Mouse (Mus musculus) Patski (cell line): ENCODE measurements around the gene Inava. TPM values are rescaled to one million over a fixed set of nuclear protein-coding genes. Genes with fewer than 3 reads are reported as not detected.

Experiments
- ATAC-seq: fragments of 100-300 bp; one replicate; pipeline ENCODE4 v1.8.0; 2021
- CTCF ChIA-PET: fragments of 350-600 bp; sonication (Branson Sonifier 250); formaldehyde crosslinking; loops from one replicate; lab custom pipeline; 2022; ENCODE audit warnings: inconsistent platforms; lab: Charles Lee
- POLR2A ChIA-PET: fragments of 350-600 bp; sonication (Branson Sonifier 250); formaldehyde crosslinking; loops from one replicate; lab custom pipeline; 2022; ENCODE audit warnings: antibody characterized with exemption, inconsistent platforms; lab: Charles Lee
- DNase-seq: peaks from one replicate; pipeline ENCODE4 v3.0.0-alpha.2; 2011; ENCODE audit warnings: low read depth, low spot score
- H3K27me3 ChIP-seq: fragments of 371-371 bp; one replicate; pipeline ENCODE4 v1.5.1; 2021
- CTCF ChIP-seq: fragments of 100-300 bp; IDR thresholded peaks from one replicate; pipeline ENCODE4 v1.5.1; 2021
- in situ Hi-C: fragments of 300-500 bp; cut with MboI; formaldehyde crosslinking; loops from 3 replicates; pipeline ENCODE4 v1.11.1; 2018; ENCODE audit warnings: low pct_unique_long_range_greater_than_20kb, mixed read lengths
- polyA plus RNA-seq: library from polyadenylated mRNA; unstranded; gene quantifications from one replicate; pipeline ENCODE4 v1.2.3, GENCODE M21; 2021

Gene Inava
- polyA plus RNA-seq, 1 experiment from 2014 or later: 21.6 TPM

- H3K27me3 ChIP-seq: peaks cover 21% of the 10 kb centered on the region
- ATAC-seq (no peak), DNase-seq (no peak)
- no peak for TF ChIP-seq CTCF
- ChIA-PET CTCF (no interaction called here), POLR2A (no interaction called here)
- in situ Hi-C loops: no loop called here
These were observed 21.1 kb upstream of the Inava start for GRCm38 (mm10) chr1:136255174-136255573.

- no peak for TF ChIP-seq CTCF
- H3K27me3 ChIP-seq: peaks cover 15% of the 10 kb centered on the region
- POLR2A ChIA-PET: interaction anchor here (1.0 kb wide), 1 partner anchor 11 kb away, joined by 3 read pairs; no protein-coding TSS in a partner anchor
These were observed 20.5 kb upstream of the Inava start for GRCm38 (mm10) chr1:136254503-136255065.

GRCm38 (mm10) chr1:136253472-136253871 is 19.4 kb upstream of the Inava start:
- peaks cover 12% of the 10 kb centered on the region for H3K27me3 ChIP-seq
- ATAC-seq (no peak), DNase-seq (no peak)
- ChIA-PET POLR2A (interaction anchor here (0.7 to 1.1 kb wide), 3 partner anchors 12 to 433 kb away, joined by 3 to 4 read pairs (median 4); no protein-coding TSS in a partner anchor), CTCF (interaction anchor here (1.9 kb wide), 1 partner anchor 12 kb away, joined by 6 read pairs; no protein-coding TSS in a partner anchor)
- in situ Hi-C loops: no loop called here
- TF ChIP-seq CTCF: no peak

More at GRCm38 (mm10) chr1:136254503-136255065, 20.5 kb upstream of the Inava start:
- ATAC-seq (no peak), DNase-seq (no peak)
- CTCF ChIA-PET: no interaction called here
- in situ Hi-C loops: no loop called here

- no peak for ATAC-seq
- no peak for TF ChIP-seq CTCF
- in situ Hi-C loops: no loop called here
- DNase-seq: no peak
- POLR2A ChIA-PET: interaction anchor here (0.5 kb wide), 1 partner anchor 210 kb away, joined by 3 read pairs; no protein-coding TSS in a partner anchor
- CTCF ChIA-PET: no interaction called here
- no peaks in the 10 kb centered on the region for H3K27me3 ChIP-seq
These were observed 15.6 kb upstream of the Inava start for GRCm38 (mm10) chr1:136249662-136250061.

- no peak for DNase-seq
- POLR2A ChIA-PET: interaction anchor here (0.9 kb wide), 1 partner anchor 14 kb away, joined by 3 read pairs; the partner anchor contains the start of gene Inava
- H3K27me3 ChIP-seq: no peaks in the 10 kb centered on the region
These were observed 13.3 kb upstream of the Inava start for GRCm38 (mm10) chr1:136247393-136247792.

GRCm38 (mm10) chr1:136244469-136244868 is 10.4 kb upstream of the Inava start:
- in situ Hi-C loops: no loop called here
- ATAC-seq (no peak), DNase-seq (no peak)
- H3K27me3 ChIP-seq: no peaks in the 10 kb centered on the region
- ChIA-PET CTCF (no interaction called here), POLR2A (no interaction called here)
- TF ChIP-seq CTCF: no peak

More at GRCm38 (mm10) chr1:136247393-136247792, 13.3 kb upstream of the Inava start:
- TF ChIP-seq CTCF: no peak
- in situ Hi-C loops: no loop called here
- ATAC-seq: no peak
- CTCF ChIA-PET: interaction anchor here (1.4 kb wide), 1 partner anchor 14 kb away, joined by 4 read pairs; no protein-coding TSS in a partner anchor

GRCm38 (mm10) chr1:136241801-136242200 is 7.7 kb upstream of the Inava start:
- no peak for DNase-seq

GRCm38 (mm10) chr1:136238495-136238894 is 4.4 kb upstream of the Inava start:
- no peak for TF ChIP-seq CTCF
- DNase-seq (no peak), ATAC-seq (no peak)
- H3K27me3 ChIP-seq: no peaks in the 10 kb centered on the region
- in situ Hi-C loops: no loop called here
- POLR2A ChIA-PET: no interaction called here
- CTCF ChIA-PET: no interaction called here

More at GRCm38 (mm10) chr1:136241801-136242200, 7.7 kb upstream of the Inava start:
- no peak for ATAC-seq
- TF ChIP-seq CTCF: no peak
- in situ Hi-C loops: no loop called here
- ChIA-PET CTCF (interaction anchor here (1.3 to 1.6 kb wide), 2 partner anchors 11 to 44 kb away, joined by 4 to 6 read pairs; no protein-coding TSS in a partner anchor), POLR2A (no interaction called here)
- no peaks in the 10 kb centered on the region for H3K27me3 ChIP-seq

- in situ Hi-C loops: no loop called here
- ATAC-seq: no peak
- H3K27me3 ChIP-seq: no peaks in the 10 kb centered on the region
- TF ChIP-seq CTCF: no peak
- CTCF ChIA-PET: no interaction called here
- POLR2A ChIA-PET: no interaction called here
- DNase-seq: no peak
These were observed 580 bp upstream of the Inava start for GRCm38 (mm10) chr1:136234595-136235092.

GRCm38 (mm10) chr1:136232986-136233790 is 876 bp downstream of the Inava start:
- DNase-seq: no peak
- ChIA-PET POLR2A (interaction anchor here (0.8 to 1.2 kb wide), 4 partner anchors 12 to 59 kb away, joined by 3 read pairs; no protein-coding TSS in a partner anchor), CTCF (no interaction called here)
- no peak for ATAC-seq
- no peak for TF ChIP-seq CTCF
- no peaks in the 10 kb centered on the region for H3K27me3 ChIP-seq
- in situ Hi-C loops: no loop called here
